Mouse (Mus musculus): Measurements from ENCODE around the gene Apbb1ip. TPM values are rescaled to one million over a fixed set of nuclear protein-coding genes. Genes with fewer than 3 reads are reported as not detected.
"Not testable (repeated sequence)": the region's sequence is repeated elsewhere in the genome, so short reads cannot be mapped to it uniquely, and the experiment has no call there.

The Apbb1ip gene
- polyA plus RNA-seq, 2 experiments: 2.3 to 2.6 TPM

DNA sequence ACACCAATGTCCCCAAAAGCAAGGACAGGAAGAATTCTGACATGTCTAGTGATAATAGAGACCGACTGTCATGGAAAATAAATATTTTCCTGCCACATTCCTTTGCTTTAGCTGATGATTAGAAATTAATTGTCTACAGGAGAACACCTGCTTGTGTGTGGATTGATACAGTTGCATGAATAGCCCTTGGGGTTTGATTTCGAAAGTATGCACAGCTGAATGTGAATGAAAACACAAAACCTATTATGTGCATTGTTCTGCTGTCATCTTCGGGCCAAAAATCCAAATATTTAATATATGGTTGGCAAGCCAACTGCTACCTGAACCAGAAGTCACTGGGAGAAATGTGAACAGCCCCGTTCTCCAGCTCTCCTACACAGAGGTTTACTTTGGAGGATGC is 78.0 kb downstream of the Apbb1ip start:
- TF ChIP-seq POLR2A (IDR thresholded peaks at IDR 0.05; ENCODE audit: borderline replicate concordance, extremely low read depth, insufficient read depth, insufficient read length): no peak
- Histone ChIP-seq H3K4me2 (replicated peaks; ENCODE audit: low read depth, low read length, severe bottlenecking) (no peak overlapping the region), H3K36me3 (ENCODE audit: control insufficient read depth, insufficient read depth, low read length) (no peaks in the 10 kb centered on the region), H3K27me3 (ENCODE audit: control insufficient read depth, insufficient read depth, low read length) (no peaks in the 10 kb centered on the region), H3K9me3 (ENCODE audit: control insufficient read depth, low read length) (no peaks in the 10 kb centered on the region), H3K4me3 (replicated peaks; ENCODE audit: low read length) (no peak overlapping the region), H3K4me1 (ENCODE audit: control insufficient read depth, insufficient read depth, low read length) (no peaks in the 10 kb centered on the region), H3K27ac (replicated peaks; ENCODE audit: low read depth, low read length) (no peak overlapping the region), H3K9ac (ENCODE audit: low read depth, low read length, severe bottlenecking) (no peak overlapping the region)
- DNase-seq (ENCODE audit: low spot score) (no peak), ATAC-seq (ENCODE audit: low FRiP score, low read depth) (no peak)
- WGBS: 72% methylated on average over 4 of the region's 4 CpGs

- TF ChIP-seq POLR2A (IDR thresholded peaks at IDR 0.05; ENCODE audit: borderline replicate concordance, extremely low read depth, insufficient read depth, insufficient read length): no peak
- no peak overlapping the region for H3K9ac ChIP-seq (ENCODE audit: low read depth, low read length, severe bottlenecking)
- no peak for DNase-seq (ENCODE audit: low spot score)
- no peaks in the 10 kb centered on the region for H3K4me1 ChIP-seq (ENCODE audit: control insufficient read depth, insufficient read depth, low read length)
- no peak overlapping the region for H3K27ac ChIP-seq (replicated peaks; ENCODE audit: low read depth, low read length)
- H3K4me3 ChIP-seq (replicated peaks; ENCODE audit: low read length): no peak overlapping the region
- no peaks in the 10 kb centered on the region for H3K36me3 ChIP-seq (ENCODE audit: control insufficient read depth, insufficient read depth, low read length)
- no peak for ATAC-seq (ENCODE audit: low FRiP score, low read depth)
- WGBS: 77% methylated on average over 3 of the region's 3 CpGs
- no peak overlapping the region for H3K4me2 ChIP-seq (replicated peaks; ENCODE audit: low read depth, low read length, severe bottlenecking)
- H3K9me3 ChIP-seq (ENCODE audit: control insufficient read depth, low read length): no peaks in the 10 kb centered on the region
- H3K27me3 ChIP-seq (ENCODE audit: control insufficient read depth, insufficient read depth, low read length): no peaks in the 10 kb centered on the region
These were observed 83.6 kb downstream of the Apbb1ip start for GRCm38 (mm10) chr2:22857501-22857900.

- Histone ChIP-seq H3K4me3 (replicated peaks; ENCODE audit: low read length) (no peak overlapping the region), H3K36me3 (ENCODE audit: control insufficient read depth, insufficient read depth, low read length) (no peaks in the 10 kb centered on the region), H3K27ac (replicated peaks; ENCODE audit: low read depth, low read length) (no peak overlapping the region), H3K9me3 (ENCODE audit: control insufficient read depth, low read length) (no peaks in the 10 kb centered on the region), H3K4me1 (ENCODE audit: control insufficient read depth, insufficient read depth, low read length) (no peaks in the 10 kb centered on the region), H3K4me2 (replicated peaks; ENCODE audit: low read depth, low read length, severe bottlenecking) (no peak overlapping the region), H3K9ac (ENCODE audit: low read depth, low read length, severe bottlenecking) (no peak overlapping the region), H3K27me3 (ENCODE audit: control insufficient read depth, insufficient read depth, low read length) (no peaks in the 10 kb centered on the region)
- no peak for ATAC-seq (ENCODE audit: low FRiP score, low read depth)
- WGBS: 92% methylated on average over 2 of the region's 2 CpGs
- TF ChIP-seq POLR2A (IDR thresholded peaks at IDR 0.05; ENCODE audit: borderline replicate concordance, extremely low read depth, insufficient read depth, insufficient read length): no peak
- no peak for DNase-seq (ENCODE audit: low spot score)
These were observed 88.3 kb downstream of the Apbb1ip start for GRCm38 (mm10) chr2:22862194-22862593.

GRCm38 (mm10) chr2:22864394-22865037 is 90.6 kb downstream of the Apbb1ip start:
- not testable (repeated sequence) for H3K4me1 ChIP-seq (ENCODE audit: control insufficient read depth, insufficient read depth, low read length); H3K9me3 ChIP-seq (ENCODE audit: control insufficient read depth, low read length); H3K9ac ChIP-seq (ENCODE audit: low read depth, low read length, severe bottlenecking); H3K4me3 ChIP-seq (replicated peaks; ENCODE audit: low read length); H3K36me3 ChIP-seq (ENCODE audit: control insufficient read depth, insufficient read depth, low read length); H3K4me2 ChIP-seq (replicated peaks; ENCODE audit: low read depth, low read length, severe bottlenecking); H3K27ac ChIP-seq (replicated peaks; ENCODE audit: low read depth, low read length); ATAC-seq (ENCODE audit: low FRiP score, low read depth); H3K27me3 ChIP-seq (ENCODE audit: control insufficient read depth, insufficient read depth, low read length)
- 2% methylated on average over 6 of the region's 6 CpGs for WGBS
- peak; percentile 52 for DNase-seq (ENCODE audit: low spot score)

GRCm38 (mm10) chr2:22865818-22866217 is 91.9 kb downstream of the Apbb1ip start:
- TF ChIP-seq POLR2A (IDR thresholded peaks at IDR 0.05; ENCODE audit: borderline replicate concordance, extremely low read depth, insufficient read depth, insufficient read length): no peak
- Histone ChIP-seq H3K9ac (ENCODE audit: low read depth, low read length, severe bottlenecking) (no peak overlapping the region), H3K27me3 (ENCODE audit: control insufficient read depth, insufficient read depth, low read length) (no peaks in the 10 kb centered on the region), H3K27ac (replicated peaks; ENCODE audit: low read depth, low read length) (no peak overlapping the region), H3K9me3 (ENCODE audit: control insufficient read depth, low read length) (no peaks in the 10 kb centered on the region), H3K36me3 (ENCODE audit: control insufficient read depth, insufficient read depth, low read length) (no peaks in the 10 kb centered on the region), H3K4me2 (replicated peaks; ENCODE audit: low read depth, low read length, severe bottlenecking) (no peak overlapping the region), H3K4me3 (replicated peaks; ENCODE audit: low read length) (no peak overlapping the region), H3K4me1 (ENCODE audit: control insufficient read depth, insufficient read depth, low read length) (no peaks in the 10 kb centered on the region)
- ATAC-seq (ENCODE audit: low FRiP score, low read depth) (no peak), DNase-seq (ENCODE audit: low spot score) (no peak)
- 88% methylated on average over 1 of the region's 1 CpGs for WGBS

Measured in limb, embryonic 14.5 days (tissue).